Mouse (Mus musculus): ENCODE measurements at regions not wholly inside any gene's neighbourhood (a gene's known extent, or its start where the extent isn't known, plus 50 kb on each side); places are given as distances from the start of the nearest gene placed in this dataset.

GRCm38 (mm10) chr1:166847233-166847632, 154.0 kb upstream of the Fam78b start:
- Histone ChIP-seq H3K36me3 (ENCODE audit: control insufficient read depth, insufficient read depth, low read length) (no peaks in the 10 kb centered on the region), H3K4me3 (ENCODE audit: low read depth, low read length) (no peak overlapping the region), H3K27me3 (ENCODE audit: control insufficient read depth, insufficient read depth, low read length) (no peaks in the 10 kb centered on the region), H3K4me1 (replicated peaks; ENCODE audit: control insufficient read depth, insufficient read depth, low read length) (no peaks in the 10 kb centered on the region), H3K9ac (ENCODE audit: low read depth, low read length) (no peak overlapping the region), H3K27ac (ENCODE audit: low read depth, low read length) (no peak overlapping the region), H3K9me3 (ENCODE audit: control insufficient read depth, low read length) (no peaks in the 10 kb centered on the region), H3K4me2 (replicated peaks; ENCODE audit: low read depth, low read length) (no peak overlapping the region)
- 94% methylated on average over 6 of the region's 6 CpGs for WGBS
- ATAC-seq (ENCODE audit: low FRiP score) (no peak), DNase-seq (ENCODE audit: low spot score) (no peak)

GRCm38 (mm10) chr1:166848015-166848535, 153.1 kb upstream of the Fam78b start:
- no peak for DNase-seq (ENCODE audit: low spot score)
- no peak for ATAC-seq (ENCODE audit: low FRiP score)
- Histone ChIP-seq H3K4me1 (replicated peaks; ENCODE audit: control insufficient read depth, insufficient read depth, low read length) (no peaks in the 10 kb centered on the region), H3K9ac (ENCODE audit: low read depth, low read length) (no peak overlapping the region), H3K9me3 (ENCODE audit: control insufficient read depth, low read length) (no peaks in the 10 kb centered on the region), H3K4me3 (ENCODE audit: low read depth, low read length) (no peak overlapping the region), H3K36me3 (ENCODE audit: control insufficient read depth, insufficient read depth, low read length) (no peaks in the 10 kb centered on the region), H3K4me2 (replicated peaks; ENCODE audit: low read depth, low read length) (no peak overlapping the region), H3K27ac (ENCODE audit: low read depth, low read length) (no peak overlapping the region), H3K27me3 (ENCODE audit: control insufficient read depth, insufficient read depth, low read length) (no peaks in the 10 kb centered on the region)
- 85% methylated on average over 4 of the region's 4 CpGs for WGBS

GRCm38 (mm10) chr1:166855988-166856387, 145.2 kb upstream of the Fam78b start:
- Histone ChIP-seq H3K36me3 (ENCODE audit: control insufficient read depth, insufficient read depth, low read length) (no peaks in the 10 kb centered on the region), H3K9me3 (ENCODE audit: control insufficient read depth, low read length) (no peaks in the 10 kb centered on the region), H3K27ac (ENCODE audit: low read depth, low read length) (no peak overlapping the region), H3K27me3 (ENCODE audit: control insufficient read depth, insufficient read depth, low read length) (no peaks in the 10 kb centered on the region), H3K9ac (ENCODE audit: low read depth, low read length) (no peak overlapping the region), H3K4me1 (replicated peaks; ENCODE audit: control insufficient read depth, insufficient read depth, low read length) (no peaks in the 10 kb centered on the region), H3K4me2 (replicated peaks; ENCODE audit: low read depth, low read length) (no peak overlapping the region), H3K4me3 (ENCODE audit: low read depth, low read length) (no peak overlapping the region)
- ATAC-seq (ENCODE audit: low FRiP score) = no peak
- 86% methylated on average over 4 of the region's 4 CpGs for WGBS
- no peak for DNase-seq (ENCODE audit: low spot score)

- Histone ChIP-seq H3K9ac (ENCODE audit: low read depth, low read length) (no peak overlapping the region), H3K36me3 (ENCODE audit: control insufficient read depth, insufficient read depth, low read length) (no peaks in the 10 kb centered on the region), H3K27me3 (ENCODE audit: control insufficient read depth, insufficient read depth, low read length) (no peaks in the 10 kb centered on the region), H3K27ac (ENCODE audit: low read depth, low read length) (no peak overlapping the region), H3K9me3 (ENCODE audit: control insufficient read depth, low read length) (no peaks in the 10 kb centered on the region), H3K4me2 (replicated peaks; ENCODE audit: low read depth, low read length) (no peak overlapping the region), H3K4me3 (ENCODE audit: low read depth, low read length) (no peak overlapping the region), H3K4me1 (replicated peaks; ENCODE audit: control insufficient read depth, insufficient read depth, low read length) (no peaks in the 10 kb centered on the region)
- no peak for ATAC-seq (ENCODE audit: low FRiP score)
- DNase-seq (ENCODE audit: low spot score) = no peak
- WGBS = 79% methylated on average over 7 of the region's 7 CpGs
Observed at GRCm38 (mm10) chr1:166866256-166866655, 135.0 kb upstream of the Fam78b start.

GRCm38 (mm10) chr1:166871258-166871657, 130.0 kb upstream of the Fam78b start:
- Histone ChIP-seq H3K4me3 (ENCODE audit: low read depth, low read length) (no peak overlapping the region), H3K9me3 (ENCODE audit: control insufficient read depth, low read length) (no peaks in the 10 kb centered on the region), H3K27ac (ENCODE audit: low read depth, low read length) (no peak overlapping the region), H3K27me3 (ENCODE audit: control insufficient read depth, insufficient read depth, low read length) (no peaks in the 10 kb centered on the region), H3K4me1 (replicated peaks; ENCODE audit: control insufficient read depth, insufficient read depth, low read length) (no peaks in the 10 kb centered on the region), H3K36me3 (ENCODE audit: control insufficient read depth, insufficient read depth, low read length) (no peaks in the 10 kb centered on the region), H3K9ac (ENCODE audit: low read depth, low read length) (no peak overlapping the region), H3K4me2 (replicated peaks; ENCODE audit: low read depth, low read length) (no peak overlapping the region)
- ATAC-seq (ENCODE audit: low FRiP score) (no peak), DNase-seq (ENCODE audit: low spot score) (no peak)
- WGBS = 89% methylated on average over 4 of the region's 4 CpGs

GRCm38 (mm10) chr1:166876452-166876851, 124.8 kb upstream of the Fam78b start:
- no peak overlapping the region for H3K9ac ChIP-seq (ENCODE audit: low read depth, low read length)
- 94% methylated on average over 2 of the region's 2 CpGs for WGBS

GRCm38 (mm10) chr1:166883215-166883614, 118.0 kb upstream of the Fam78b start:
- Histone ChIP-seq H3K9me3 (ENCODE audit: control insufficient read depth, low read length) (no peaks in the 10 kb centered on the region), H3K36me3 (ENCODE audit: control insufficient read depth, insufficient read depth, low read length) (no peaks in the 10 kb centered on the region), H3K27ac (ENCODE audit: low read depth, low read length) (no peak overlapping the region), H3K4me3 (ENCODE audit: low read depth, low read length) (no peak overlapping the region), H3K4me2 (replicated peaks; ENCODE audit: low read depth, low read length) (no peak overlapping the region), H3K9ac (ENCODE audit: low read depth, low read length) (no peak overlapping the region), H3K4me1 (replicated peaks; ENCODE audit: control insufficient read depth, insufficient read depth, low read length) (no peaks in the 10 kb centered on the region), H3K27me3 (ENCODE audit: control insufficient read depth, insufficient read depth, low read length) (no peaks in the 10 kb centered on the region)
- WGBS = 94% methylated on average over 3 of the region's 3 CpGs
- no peak for ATAC-seq (ENCODE audit: low FRiP score)
- no peak for DNase-seq (ENCODE audit: low spot score)

More at GRCm38 (mm10) chr1:166876452-166876851, 124.8 kb upstream of the Fam78b start:
- Histone ChIP-seq H3K9me3 (ENCODE audit: control insufficient read depth, low read length) (no peaks in the 10 kb centered on the region), H3K27ac (ENCODE audit: low read depth, low read length) (no peak overlapping the region), H3K4me1 (replicated peaks; ENCODE audit: control insufficient read depth, insufficient read depth, low read length) (no peaks in the 10 kb centered on the region), H3K36me3 (ENCODE audit: control insufficient read depth, insufficient read depth, low read length) (no peaks in the 10 kb centered on the region), H3K4me2 (replicated peaks; ENCODE audit: low read depth, low read length) (no peak overlapping the region), H3K4me3 (ENCODE audit: low read depth, low read length) (no peak overlapping the region), H3K27me3 (ENCODE audit: control insufficient read depth, insufficient read depth, low read length) (no peaks in the 10 kb centered on the region)
- no peak for DNase-seq (ENCODE audit: low spot score)
- no peak for ATAC-seq (ENCODE audit: low FRiP score)

GRCm38 (mm10) chr1:166895945-166896344, 105.3 kb upstream of the Fam78b start:
- H3K4me2 ChIP-seq (replicated peaks; ENCODE audit: low read depth, low read length) = no peak overlapping the region
- H3K4me3 ChIP-seq (ENCODE audit: low read depth, low read length) = no peak overlapping the region
- H3K4me1 ChIP-seq (replicated peaks; ENCODE audit: control insufficient read depth, insufficient read depth, low read length) = no peaks in the 10 kb centered on the region
- DNase-seq (ENCODE audit: low spot score) (no peak), ATAC-seq (ENCODE audit: low FRiP score) (no peak)
- no peaks in the 10 kb centered on the region for H3K27me3 ChIP-seq (ENCODE audit: control insufficient read depth, insufficient read depth, low read length)
- no peaks in the 10 kb centered on the region for H3K9me3 ChIP-seq (ENCODE audit: control insufficient read depth, low read length)
- no peaks in the 10 kb centered on the region for H3K36me3 ChIP-seq (ENCODE audit: control insufficient read depth, insufficient read depth, low read length)
- no peak overlapping the region for H3K9ac ChIP-seq (ENCODE audit: low read depth, low read length)
- no peak overlapping the region for H3K27ac ChIP-seq (ENCODE audit: low read depth, low read length)
- 93% methylated on average over 5 of the region's 5 CpGs for WGBS

GRCm38 (mm10) chr1:166898741-166899140, 102.5 kb upstream of the Fam78b start:
- no peak overlapping the region for H3K4me2 ChIP-seq (replicated peaks; ENCODE audit: low read depth, low read length)
- no peaks in the 10 kb centered on the region for H3K27me3 ChIP-seq (ENCODE audit: control insufficient read depth, insufficient read depth, low read length)
- DNase-seq (ENCODE audit: low spot score) = no peak
- no peak overlapping the region for H3K4me3 ChIP-seq (ENCODE audit: low read depth, low read length)
- no peak for ATAC-seq (ENCODE audit: low FRiP score)
- H3K9ac ChIP-seq (ENCODE audit: low read depth, low read length) = no peak overlapping the region
- H3K36me3 ChIP-seq (ENCODE audit: control insufficient read depth, insufficient read depth, low read length) = no peaks in the 10 kb centered on the region
- no peaks in the 10 kb centered on the region for H3K4me1 ChIP-seq (replicated peaks; ENCODE audit: control insufficient read depth, insufficient read depth, low read length)
- 88% methylated on average over 2 of the region's 2 CpGs for WGBS
- H3K27ac ChIP-seq (ENCODE audit: low read depth, low read length) = no peak overlapping the region
- no peaks in the 10 kb centered on the region for H3K9me3 ChIP-seq (ENCODE audit: control insufficient read depth, low read length)

Measured in hindbrain, embryonic 11.5 days (tissue).